Mouse (Mus musculus): ENCODE results near the gene Diras1. TPM values are rescaled to one million over a fixed set of nuclear protein-coding genes. Genes with fewer than 3 reads are reported as not detected.
A peak's percentile ranks its signal among the peaks of the same experiment; 100 is the strongest.
"Not testable (repeated sequence)": the region's sequence is repeated elsewhere in the genome, so short reads cannot be mapped to it uniquely, and the experiment has no call there.

Diras1 gene
- total RNA-seq, 4 experiments from 2014 or later = 0.24 TPM; not detected in 3

DNA sequence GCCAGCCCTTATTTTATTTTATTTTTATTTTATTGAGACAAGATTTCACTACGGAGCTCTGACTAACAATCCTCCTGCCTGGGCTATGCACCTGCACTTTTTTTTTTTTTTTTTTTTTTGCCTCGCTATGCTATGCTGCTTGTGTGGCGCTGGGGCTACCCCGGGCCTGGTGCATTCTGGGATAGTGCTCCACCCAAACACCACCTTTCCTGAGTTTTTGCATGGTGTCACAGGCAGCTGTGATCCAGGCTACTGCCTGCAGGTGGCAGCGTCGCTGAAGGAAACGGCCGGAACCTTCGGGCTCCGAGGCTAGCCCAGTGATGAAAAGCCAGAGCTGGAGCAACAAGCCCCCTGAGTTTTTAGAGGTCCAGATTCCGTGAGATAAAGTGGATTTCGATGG is 26.7 kb downstream of the Diras1 start:
- DNase-seq (ENCODE audit: low spot score in 2 of 2) = no peak

DNA sequence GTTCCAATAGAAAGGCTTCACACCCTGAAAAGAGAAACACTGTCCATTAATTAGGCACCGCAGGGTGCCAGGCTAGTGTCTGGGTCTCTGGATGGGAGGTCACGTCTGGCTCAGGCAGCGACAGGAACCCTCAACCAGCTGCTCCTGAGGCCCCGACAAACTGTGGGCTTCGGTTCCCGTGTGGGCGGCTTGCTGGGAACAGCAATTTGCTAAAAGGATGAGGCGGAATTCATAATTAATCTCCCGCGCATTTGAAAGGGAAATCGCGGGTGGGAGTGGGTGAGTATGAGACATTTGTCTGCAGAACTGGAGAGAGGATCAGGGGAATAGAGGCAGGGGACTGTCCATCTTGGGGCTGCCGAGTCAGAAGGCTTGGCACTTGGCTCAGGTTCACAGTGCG is 27.4 kb downstream of the Diras1 start:
- DNase-seq (ENCODE audit: low spot score in 2 of 2) = no peak

DNA sequence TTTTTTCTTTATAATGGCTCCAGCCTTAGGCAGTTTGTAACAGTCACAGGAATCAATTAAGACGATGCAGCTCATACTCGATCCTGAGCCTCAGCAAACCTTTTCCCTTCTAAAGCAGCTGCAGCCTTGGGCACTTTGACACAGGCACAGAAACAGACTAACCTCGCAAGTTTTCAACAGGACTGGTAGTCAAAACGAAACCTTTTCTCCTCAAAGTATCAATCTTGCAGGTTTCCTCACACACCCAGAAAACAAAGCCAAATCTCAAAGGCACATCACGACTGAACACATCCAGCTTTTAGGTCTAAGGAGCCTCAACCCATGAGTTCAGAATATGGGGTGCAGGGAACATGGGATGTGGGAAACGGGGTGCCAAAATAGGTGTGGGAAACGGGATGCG is 28.1 kb downstream of the Diras1 start:
- no peak for DNase-seq (ENCODE audit: low spot score in 2 of 2)

DNA sequence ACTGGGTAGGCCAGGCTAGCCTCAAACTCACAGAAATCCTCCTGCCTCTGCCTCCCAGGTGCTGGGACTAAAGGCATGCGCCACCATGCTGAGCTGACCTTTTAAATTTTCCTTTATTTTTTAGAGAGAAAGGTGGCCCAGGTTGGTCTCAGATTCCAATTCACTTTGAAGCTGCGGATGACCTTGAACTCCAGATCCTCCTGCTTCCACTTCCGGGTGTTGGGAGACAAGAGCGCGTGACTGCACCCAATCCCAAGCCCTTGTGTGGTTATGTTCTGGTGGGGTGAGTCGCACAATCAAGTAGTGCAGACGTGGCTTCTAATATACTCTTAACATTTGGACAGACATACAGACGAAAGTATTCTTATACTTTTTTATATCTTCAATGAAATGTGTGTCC is 29.0 kb downstream of the Diras1 start:
- no peak for DNase-seq (ENCODE audit: low spot score in 2 of 2)

DNA sequence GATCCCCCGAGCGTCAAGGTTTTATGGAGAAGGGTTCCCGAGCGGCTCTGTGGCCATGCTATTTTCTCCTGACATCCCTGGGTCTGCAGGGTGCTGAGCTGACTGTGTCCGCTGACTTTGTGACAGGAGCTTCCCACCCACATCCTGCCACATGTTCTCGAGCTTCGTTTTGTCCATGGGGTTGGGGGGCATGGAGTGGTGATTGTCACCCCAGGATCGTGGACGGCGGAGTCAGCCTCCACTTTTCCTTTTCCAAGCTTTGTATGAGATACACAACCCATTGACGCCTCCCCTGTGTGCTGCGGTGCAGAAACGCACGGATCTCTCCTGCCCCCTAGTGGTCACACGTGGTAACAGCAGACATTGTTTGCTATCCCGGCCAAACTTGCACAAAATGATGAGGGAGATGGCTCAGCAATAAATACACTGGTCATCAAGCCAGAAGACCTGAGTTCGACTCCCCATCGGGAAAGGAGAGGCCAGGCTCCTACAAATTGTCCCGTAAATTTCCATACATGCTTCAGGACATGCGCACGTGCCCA is 30.3 kb downstream of the Diras1 start:
- peak; percentile 63 to 68 for DNase-seq (ENCODE audit: low spot score in 2 of 2)

DNA sequence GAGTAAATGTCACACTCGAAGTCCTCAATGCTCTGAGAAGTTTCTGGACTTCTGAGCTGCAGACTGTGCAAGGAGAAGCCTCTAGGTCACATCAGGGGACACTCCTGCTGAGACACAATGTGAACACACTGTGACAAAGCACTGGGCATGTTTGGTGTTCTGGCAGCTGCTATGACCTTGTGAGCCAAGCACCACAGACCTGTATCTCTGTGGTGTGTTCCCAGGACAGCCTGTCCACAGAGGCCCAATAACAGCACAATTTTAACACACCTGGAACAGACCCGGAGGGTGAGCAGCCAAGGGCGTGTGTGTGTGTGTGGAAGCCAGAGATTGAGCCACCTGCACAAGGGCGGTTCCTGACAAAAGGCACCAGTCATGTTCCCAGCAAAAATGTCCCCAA is 30.8 kb downstream of the Diras1 start:
- no peak for DNase-seq (ENCODE audit: low spot score in 2 of 2)

DNA sequence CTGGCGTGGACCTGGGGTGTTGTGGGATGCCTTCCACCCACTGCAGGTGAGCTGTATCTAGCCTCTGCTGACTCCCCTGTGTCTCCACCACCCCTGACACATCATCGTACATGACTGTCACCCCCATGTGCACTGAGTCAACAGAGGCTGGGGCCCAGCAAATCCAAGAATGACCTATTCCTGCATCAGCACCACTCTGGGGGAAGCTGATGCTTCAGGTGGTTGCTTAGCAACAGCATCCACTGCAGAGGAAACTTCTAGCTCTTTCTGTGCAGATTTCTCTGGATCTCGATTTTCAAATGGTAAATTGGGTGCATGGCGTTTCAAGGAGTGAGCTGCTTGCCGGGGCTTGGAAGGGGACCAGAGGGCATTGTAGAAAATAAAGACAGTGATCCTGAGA is 32.2 kb downstream of the Diras1 start:
- DNase-seq (ENCODE audit: low spot score in 2 of 2) = no peak

DNA sequence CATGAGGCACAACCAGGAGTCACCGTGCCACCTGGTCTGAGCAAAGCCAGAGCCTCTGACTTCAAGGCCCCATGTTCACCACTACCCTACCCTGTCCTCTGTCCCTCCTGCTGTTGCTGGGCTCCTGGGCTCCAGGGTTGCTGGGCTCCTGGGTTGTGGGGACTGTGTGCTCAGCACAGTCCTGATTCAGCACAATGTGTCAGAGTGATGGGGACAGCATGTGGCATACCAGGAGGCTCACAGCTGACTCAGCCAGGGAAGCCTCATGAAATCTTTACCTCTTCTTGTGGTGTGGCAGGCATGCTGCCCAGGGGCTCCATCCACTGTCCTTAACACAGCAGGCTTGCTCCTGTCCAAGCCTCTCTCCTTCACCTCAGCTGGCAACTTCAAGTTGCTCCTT is 33.5 kb downstream of the Diras1 start:
- no peak for DNase-seq (ENCODE audit: low spot score in 2 of 2)

DNA sequence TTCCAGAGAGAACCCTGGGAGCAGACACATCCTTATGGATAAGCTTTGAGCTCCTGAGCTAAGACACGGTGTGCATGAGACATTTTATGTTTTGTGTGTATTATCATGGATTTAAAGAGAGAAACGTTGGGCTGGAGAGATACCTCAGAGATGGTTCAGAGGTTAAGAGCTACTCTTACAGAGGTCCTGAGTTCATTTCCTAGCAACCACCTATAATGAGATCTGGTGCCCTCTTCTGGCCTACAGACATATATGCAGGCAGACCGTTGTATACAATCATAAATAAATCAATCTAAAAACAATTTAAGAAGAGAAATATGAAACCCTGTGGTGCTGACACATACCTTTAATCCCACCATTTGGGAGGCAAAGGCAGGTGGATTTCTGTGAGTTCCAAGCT is 34.5 kb downstream of the Diras1 start:
- DNase-seq (ENCODE audit: low spot score in 2 of 2) = no peak

DNA sequence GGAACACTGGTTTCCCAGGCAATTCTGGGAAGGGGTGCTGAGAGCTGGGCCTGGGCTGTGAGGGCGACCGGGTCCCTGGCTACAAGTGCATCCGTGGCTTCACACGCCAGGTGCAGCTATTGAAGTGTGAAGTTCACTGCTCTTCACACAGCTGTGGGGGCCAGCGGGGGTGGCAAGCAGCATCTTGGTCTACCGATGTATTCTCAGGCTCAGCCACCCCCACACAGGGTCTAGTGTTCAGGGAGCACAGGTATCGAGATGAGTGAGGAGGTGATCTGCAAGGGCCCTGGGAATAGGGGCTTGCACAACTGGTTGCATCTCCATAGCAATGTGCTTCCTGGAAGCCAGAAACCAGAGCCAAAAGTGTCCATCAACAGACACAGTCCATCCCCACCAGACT is 35.1 kb downstream of the Diras1 start:
- no peak for DNase-seq (ENCODE audit: low spot score in 2 of 2)

DNA sequence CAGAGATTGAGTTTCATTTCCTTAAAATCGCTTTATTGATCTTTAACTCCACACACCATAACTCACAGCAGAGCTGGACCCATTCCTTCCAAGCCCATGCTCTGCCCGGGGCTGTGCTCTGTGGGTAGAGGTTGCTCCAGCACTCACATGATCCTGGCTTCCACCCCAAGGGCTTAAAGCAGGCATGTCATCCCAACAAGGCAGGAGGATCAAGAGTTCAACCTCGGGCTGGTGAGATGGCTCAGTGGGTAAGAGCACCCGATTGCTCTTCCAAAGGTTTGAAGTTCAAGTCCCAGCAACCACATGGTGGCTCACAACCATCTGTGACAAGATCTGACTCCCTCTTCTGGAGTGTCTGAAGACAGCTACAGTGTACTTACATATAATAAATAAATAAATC is 35.6 kb downstream of the Diras1 start:
- DNase-seq (ENCODE audit: low spot score in 2 of 2) = not testable (repeated sequence)

DNA sequence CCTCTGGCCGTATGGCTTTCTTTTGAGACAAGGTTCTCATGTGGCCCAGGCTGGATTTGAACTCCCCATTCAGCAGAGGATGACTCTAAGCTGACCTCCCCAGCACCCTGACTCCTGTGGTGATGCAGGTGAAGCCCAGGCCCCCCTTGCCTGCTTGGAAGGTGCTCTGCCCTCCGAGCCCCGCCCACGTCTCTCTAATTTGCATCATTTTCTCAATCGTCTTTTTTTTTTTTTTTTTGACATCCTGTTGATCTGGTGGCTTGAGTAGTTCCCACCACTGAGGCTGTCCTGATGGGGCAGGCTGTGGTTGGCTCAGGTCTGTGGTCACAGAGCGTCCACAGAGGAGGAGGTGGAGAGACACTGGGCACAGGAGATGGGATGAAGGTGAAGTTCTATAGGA is 36.0 kb downstream of the Diras1 start:
- no peak for DNase-seq (ENCODE audit: low spot score in 2 of 2)

DNA sequence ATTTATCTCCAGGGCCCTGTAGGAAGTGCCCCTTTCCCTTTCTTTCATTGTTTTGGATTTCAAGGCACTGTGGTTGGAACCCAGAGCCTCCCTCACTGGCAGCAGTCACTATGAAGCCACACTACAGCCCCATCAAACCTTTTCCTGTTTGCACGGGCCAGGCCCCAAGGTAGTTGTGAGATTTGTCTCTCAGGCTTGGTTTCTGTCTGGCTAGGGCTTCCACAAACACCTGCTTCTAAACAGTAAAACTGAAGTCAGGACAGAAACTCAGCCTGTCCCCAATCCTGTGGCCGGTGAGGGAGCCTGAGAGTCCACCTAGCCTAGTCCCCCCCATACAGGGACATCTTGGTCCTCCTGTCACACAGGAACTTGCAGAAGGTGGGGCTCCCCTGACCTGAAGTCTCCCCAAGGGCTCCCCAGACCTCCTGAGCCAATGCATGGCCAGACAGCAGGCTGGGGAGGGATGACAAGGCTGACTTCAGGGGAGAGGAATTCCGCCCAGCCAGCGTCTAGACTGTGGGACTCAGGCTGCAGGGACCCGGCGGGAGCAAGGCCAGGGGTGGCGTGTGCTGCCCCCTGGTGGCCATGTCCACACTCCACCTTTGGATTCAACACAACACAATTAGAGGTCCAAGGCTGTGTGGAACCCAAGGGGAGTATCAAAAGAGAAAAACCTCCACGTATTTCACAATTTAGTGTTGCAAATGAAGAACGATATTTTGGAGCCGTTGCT is 37.6 kb downstream of the Diras1 start:
- DNase-seq (ENCODE audit: low spot score in 2 of 2) = peak; percentile 81 to 83

DNA sequence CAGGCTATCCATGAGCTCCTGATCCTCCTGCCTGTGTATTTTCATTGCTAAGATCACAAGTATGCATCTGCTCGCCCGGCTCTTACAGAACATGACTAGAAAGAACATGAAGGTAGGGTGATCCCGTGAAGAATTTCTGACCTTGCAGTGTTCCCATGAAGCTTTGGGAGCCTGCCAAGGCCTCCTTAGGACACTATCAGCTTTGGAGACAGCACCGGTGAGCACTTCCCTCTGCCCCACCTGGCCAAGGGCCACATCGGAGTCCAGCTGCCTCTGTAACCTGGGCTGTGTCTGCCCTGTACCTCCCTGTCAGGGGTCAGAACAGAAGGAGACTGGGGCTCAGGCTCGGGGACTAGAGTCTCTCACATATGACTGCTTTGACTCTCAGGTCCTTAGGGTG is 38.7 kb downstream of the Diras1 start:
- peak in 1 of 2 experiments; percentile 58 for DNase-seq (ENCODE audit: low spot score in 2 of 2)

DNA sequence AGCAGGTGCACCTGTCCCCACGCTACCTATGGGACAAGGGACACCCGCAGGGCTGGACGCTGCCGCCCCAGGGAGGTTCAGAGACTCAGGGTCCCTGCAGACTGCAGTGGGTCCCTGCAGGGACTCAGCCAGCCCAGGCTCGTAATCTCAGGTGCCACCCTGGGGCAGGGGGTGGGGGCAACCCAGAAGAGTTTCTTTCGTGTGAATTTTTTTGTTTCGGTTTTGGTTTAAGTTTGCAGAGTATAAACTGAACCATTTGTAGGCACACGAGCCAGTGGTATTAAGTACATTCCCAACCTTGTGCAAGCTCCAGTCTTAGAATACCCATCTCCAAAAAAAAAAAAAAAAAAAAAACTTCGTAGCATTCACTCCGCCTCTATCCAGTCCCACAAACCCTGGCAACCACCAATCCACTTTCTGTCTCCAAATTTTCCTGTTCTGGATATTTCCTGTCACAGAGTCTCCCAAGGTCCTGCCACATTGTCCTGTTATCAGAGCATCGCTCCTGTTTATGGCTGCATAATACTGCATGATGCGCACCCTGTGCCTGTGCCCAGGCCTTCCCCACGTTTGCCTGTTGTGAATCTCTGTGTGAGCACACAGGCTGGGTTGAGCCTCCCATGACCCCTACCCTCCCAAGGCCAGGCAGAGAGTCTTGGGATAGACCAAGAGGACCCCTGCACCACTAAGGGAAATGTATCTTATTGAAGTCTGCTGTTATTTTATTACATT is 39.3 kb downstream of the Diras1 start:
- DNase-seq (ENCODE audit: low spot score in 2 of 2) = no peak

DNA sequence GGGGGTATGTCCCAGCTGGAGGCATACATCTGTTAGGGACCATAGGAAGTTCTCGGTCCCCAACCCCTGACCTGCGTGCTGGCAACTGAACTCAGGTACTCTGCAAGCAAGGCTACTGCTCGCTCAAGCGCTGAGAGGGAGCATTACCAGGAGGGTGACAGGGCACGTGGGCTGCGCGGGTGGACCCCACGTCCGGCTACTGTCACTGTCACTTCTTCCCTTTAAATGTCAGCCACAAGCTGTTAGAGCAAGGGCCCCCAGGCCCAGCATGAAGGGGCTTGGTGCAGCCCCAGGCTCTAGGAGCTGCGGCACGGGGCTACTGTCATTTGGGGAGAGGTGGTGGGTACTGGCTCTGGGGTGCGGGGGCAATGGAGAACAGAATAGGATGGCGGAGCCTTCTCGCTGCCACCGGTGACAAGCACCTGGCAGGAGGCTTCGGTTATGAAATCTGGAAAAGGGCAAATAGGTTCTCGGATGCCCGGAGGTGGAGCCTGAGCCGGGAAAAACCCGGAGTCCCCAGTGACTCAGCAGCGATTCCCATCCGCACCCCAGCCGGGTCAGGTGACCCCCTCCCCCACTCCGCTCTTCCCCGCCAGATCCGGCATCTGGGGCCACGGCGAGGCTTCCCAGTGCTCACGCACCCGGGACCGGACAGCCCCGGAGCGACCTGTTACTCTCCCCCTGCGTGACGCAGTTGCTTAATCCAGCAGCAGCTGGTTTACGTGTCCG is 40.1 kb downstream of the Diras1 start:
- DNase-seq (ENCODE audit: low spot score in 2 of 2) = peak; percentile 62 to 81

DNA sequence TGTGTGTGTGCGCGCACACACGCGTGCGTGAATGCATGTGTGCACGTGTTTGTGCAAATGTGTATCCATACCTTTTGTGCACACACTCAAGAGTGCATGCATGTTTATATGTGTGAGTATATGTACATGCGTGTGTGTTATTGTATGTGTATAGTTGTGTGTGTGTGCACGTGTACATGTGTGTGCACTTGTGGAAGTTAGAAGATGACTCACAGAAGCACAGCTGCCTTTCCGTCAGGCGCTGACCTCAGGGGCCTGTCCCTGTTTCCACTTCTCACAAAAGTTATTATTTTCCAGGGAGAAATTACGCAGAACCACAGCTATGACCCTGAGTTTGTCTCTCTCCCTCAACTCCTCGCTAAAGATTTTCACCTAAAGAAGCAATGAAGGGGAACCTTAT is 41.2 kb downstream of the Diras1 start:
- no peak for DNase-seq (ENCODE audit: low spot score in 2 of 2)

DNA sequence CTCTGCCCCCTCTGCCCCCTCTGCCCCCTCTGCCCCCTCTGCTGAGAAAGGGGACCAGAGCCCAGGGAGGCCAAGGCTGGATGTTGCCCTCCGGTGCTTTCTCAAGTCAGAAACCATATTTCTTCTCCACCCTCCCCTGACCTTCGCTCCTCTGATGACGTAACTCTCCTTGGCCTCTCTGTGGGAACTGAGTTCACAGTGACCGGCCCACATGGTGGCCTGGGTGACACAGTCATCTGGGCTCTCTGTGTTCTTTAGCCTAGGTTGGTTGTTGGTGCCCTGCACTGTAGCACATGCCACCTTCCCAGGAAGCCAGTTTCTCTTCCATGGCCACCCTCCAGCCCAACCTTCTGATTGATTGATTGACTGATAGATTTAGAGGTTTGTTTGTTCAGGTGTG is 43.1 kb downstream of the Diras1 start:
- DNase-seq (ENCODE audit: low spot score in 2 of 2) = no peak

DNA sequence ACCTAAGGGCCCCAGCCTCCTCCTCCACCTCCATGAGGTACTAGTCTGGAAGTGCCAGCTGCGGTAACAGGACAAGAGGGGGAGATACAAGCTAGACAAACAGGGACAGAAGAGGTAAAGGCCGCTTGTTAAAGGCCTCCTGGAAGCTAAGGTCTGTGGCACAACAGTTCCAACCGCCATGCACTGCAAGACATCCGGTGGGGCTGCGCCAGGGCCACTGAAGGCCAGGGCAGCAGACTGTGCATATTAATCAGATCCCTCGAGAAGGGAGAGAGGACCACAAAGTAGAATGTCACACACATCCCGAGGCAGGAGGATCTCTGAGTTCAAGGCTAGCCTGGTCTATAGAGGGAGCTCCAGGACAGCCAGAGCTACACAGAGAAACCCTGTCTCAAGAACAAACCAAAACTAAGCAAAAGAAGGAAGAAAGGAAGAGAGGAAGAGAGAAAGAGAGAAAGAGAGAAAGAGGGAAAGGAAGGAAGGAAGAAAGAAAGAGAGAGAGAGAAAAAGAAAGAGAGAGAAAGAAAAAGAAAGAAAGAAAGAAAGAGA is 43.8 kb downstream of the Diras1 start:
- DNase-seq (ENCODE audit: low spot score in 2 of 2) = no peak

DNA sequence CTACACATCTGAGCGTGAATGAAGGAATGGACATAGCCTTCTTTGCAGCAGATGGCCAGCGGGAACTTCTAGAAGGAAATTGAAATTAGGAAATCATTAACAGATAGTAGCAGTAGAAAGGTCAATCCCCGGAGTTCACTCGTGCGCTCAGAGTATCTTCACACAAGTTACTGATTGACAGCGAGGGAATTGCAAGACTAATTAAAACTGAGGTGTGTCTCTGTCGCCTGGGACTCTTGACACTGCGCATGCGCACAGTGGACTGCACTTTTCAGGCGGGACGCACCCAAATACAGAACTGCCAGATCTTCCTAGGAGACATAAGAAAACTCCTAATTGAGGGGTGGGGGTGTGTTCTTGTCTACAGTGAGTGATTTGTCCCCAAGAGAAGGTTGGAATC is 50.0 kb downstream of the Diras1 start:
- DNase-seq (ENCODE audit: low spot score in 2 of 2) = no peak

DNA sequence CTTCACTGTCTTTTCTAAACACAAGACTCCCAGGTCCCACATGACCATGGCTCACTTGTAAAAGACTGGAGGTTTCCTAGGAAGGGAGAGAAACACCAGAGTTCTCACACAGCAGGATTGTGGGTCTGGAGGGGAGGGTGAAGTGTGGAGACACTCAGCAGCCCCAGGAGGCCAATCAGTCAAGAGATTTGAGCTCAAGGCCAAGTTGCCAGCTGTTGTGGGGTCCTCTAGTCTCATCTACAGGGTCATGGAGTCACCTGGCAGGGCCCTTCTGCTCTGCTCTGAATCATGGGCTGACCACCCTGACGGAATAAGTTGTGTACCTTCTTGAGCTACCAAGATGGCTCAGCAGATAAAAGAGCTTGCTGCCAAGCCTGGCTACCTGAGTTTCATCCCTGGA is 51.7 kb downstream of the Diras1 start:
- no peak for DNase-seq (ENCODE audit: low spot score in 2 of 2)

Data from gastrocnemius, adult 8-10 months (tissue).